Mouse (Mus musculus): ENCODE data around the gene Adamts7. TPM values are rescaled to one million over a fixed set of nuclear protein-coding genes. Genes with fewer than 3 reads are reported as not detected.

Adamts7 gene
- polyA plus RNA-seq, 1 experiment = 9.8 TPM

DNA sequence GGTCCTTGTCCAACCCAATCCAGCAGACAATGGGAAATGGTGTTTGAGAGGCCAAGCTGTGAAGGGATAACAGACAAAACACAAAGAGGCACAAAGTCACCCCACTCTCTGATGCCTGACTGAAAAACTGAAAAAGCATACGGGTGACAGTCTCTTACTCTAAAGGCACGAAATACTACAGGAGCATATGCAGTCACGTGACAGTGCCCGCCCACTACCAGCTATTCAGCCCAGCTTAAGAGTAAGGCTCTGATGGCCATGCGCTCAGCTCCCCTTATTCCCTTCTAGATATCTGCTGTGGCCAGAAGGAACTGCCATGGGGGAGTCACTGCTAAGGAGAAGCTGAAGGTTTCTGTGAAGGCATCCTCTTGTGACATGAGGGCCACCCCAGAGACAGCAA lies 82.9 kb downstream of the Adamts7 start:
- TF ChIP-seq CEBPB (IDR thresholded peaks at IDR 0.05; ENCODE audit: low read depth) = no peak
- no peak for TF ChIP-seq CTCF (IDR thresholded peaks at IDR 0.05; ENCODE audit: control insufficient read depth, insufficient read depth, insufficient read length)
- no peak for TF ChIP-seq FOSL1 (IDR thresholded peaks at IDR 0.05; ENCODE audit: insufficient read depth, low read length, poor library complexity, severe bottlenecking)
- TF ChIP-seq USF1 (IDR thresholded peaks at IDR 0.05; ENCODE audit: low read depth) = no peak
- no peak for TF ChIP-seq MAX (IDR thresholded peaks at IDR 0.05)
- TF ChIP-seq MYOD1 (IDR thresholded peaks at IDR 0.05; ENCODE audit: control insufficient read depth, insufficient read length, low read depth) = no peak
- TF ChIP-seq MYOG (IDR thresholded peaks at IDR 0.05; ENCODE audit: control insufficient read depth, extremely low read depth, insufficient read length) = no peak
- no peak overlapping the region for H3ac ChIP-seq (ENCODE audit: control insufficient read depth, insufficient read length, low read depth)
- no peaks in the 10 kb centered on the region for H3K79me2 ChIP-seq (ENCODE audit: control insufficient read depth, insufficient read depth)
- H3K4me3 ChIP-seq (ENCODE audit: insufficient read depth, poor library complexity, severe bottlenecking) = no peak overlapping the region
- no peaks in the 10 kb centered on the region for H3K79me3 ChIP-seq (ENCODE audit: low read depth)
- no peaks in the 10 kb centered on the region for H3K27me3 ChIP-seq (ENCODE audit: control insufficient read depth, insufficient read depth, insufficient read length)
- H3K36me3 ChIP-seq (ENCODE audit: control insufficient read depth, insufficient read depth) = no peaks in the 10 kb centered on the region

DNA sequence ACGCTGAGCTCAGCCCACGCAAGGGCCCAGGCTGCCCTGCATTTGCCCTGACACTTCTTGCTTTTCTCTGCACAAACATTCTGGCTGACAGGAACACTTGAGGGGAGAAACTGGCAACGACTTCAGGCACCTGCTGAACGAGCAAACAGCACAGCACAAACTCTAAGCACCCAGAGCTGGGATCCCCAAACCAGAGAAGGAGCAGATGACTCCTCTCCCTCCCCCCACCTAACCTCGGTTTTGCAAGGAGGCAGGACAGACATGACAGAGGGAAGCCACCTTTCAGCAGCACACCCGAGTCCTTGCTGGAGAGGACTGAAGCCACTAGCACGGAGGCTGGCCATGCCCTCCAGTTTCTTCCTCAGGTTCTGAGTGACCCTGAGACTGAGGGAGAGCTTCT lies 84.4 kb downstream of the Adamts7 start:
- Histone ChIP-seq H3K27me3 (ENCODE audit: control insufficient read depth, insufficient read depth, insufficient read length) (no peaks in the 10 kb centered on the region), H3ac (ENCODE audit: control insufficient read depth, insufficient read length, low read depth) (no peak overlapping the region), H3K36me3 (ENCODE audit: control insufficient read depth, insufficient read depth) (no peaks in the 10 kb centered on the region), H3K4me3 (ENCODE audit: insufficient read depth, poor library complexity, severe bottlenecking) (no peak overlapping the region), H3K79me2 (ENCODE audit: control insufficient read depth, insufficient read depth) (no peaks in the 10 kb centered on the region), H3K79me3 (ENCODE audit: low read depth) (no peaks in the 10 kb centered on the region)
- TF ChIP-seq MAX (IDR thresholded peaks at IDR 0.05) = no peak
- no peak for TF ChIP-seq CEBPB (IDR thresholded peaks at IDR 0.05; ENCODE audit: low read depth)
- TF ChIP-seq USF1 (IDR thresholded peaks at IDR 0.05; ENCODE audit: low read depth) = no peak
- TF ChIP-seq MYOD1 (IDR thresholded peaks at IDR 0.05; ENCODE audit: control insufficient read depth, insufficient read length, low read depth) = no peak
- no peak for TF ChIP-seq CTCF (IDR thresholded peaks at IDR 0.05; ENCODE audit: control insufficient read depth, insufficient read depth, insufficient read length)
- no peak for TF ChIP-seq MYOG (IDR thresholded peaks at IDR 0.05; ENCODE audit: control insufficient read depth, extremely low read depth, insufficient read length)
- no peak for TF ChIP-seq FOSL1 (IDR thresholded peaks at IDR 0.05; ENCODE audit: insufficient read depth, low read length, poor library complexity, severe bottlenecking)

DNA sequence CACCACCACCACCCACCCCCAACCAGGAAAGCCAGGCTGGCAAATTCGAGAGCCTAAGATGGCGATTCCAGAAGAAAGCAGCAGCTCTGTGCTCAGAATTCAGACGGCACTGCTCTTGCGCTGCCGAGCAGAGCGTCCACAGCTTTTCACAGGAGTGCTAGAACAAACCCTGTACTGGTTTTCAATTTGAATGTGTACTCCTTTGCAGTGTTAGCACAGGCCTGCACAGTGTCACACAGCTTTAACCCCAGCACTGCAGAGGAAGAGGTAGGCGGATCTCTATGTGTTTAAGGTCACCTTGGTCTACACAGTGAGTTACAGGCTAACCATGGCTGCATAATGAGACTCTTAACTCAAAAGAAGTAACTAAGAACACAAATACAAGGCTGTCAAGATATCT lies 85.5 kb downstream of the Adamts7 start:
- no peak for TF ChIP-seq FOSL1 (IDR thresholded peaks at IDR 0.05; ENCODE audit: insufficient read depth, low read length, poor library complexity, severe bottlenecking)
- no peak for TF ChIP-seq MAX (IDR thresholded peaks at IDR 0.05)
- no peak for TF ChIP-seq MYOG (IDR thresholded peaks at IDR 0.05; ENCODE audit: control insufficient read depth, extremely low read depth, insufficient read length)
- TF ChIP-seq CEBPB (IDR thresholded peaks at IDR 0.05; ENCODE audit: low read depth) = no peak
- TF ChIP-seq USF1 (IDR thresholded peaks at IDR 0.05; ENCODE audit: low read depth) = no peak
- TF ChIP-seq CTCF (IDR thresholded peaks at IDR 0.05; ENCODE audit: control insufficient read depth, insufficient read depth, insufficient read length) = no peak
- TF ChIP-seq MYOD1 (IDR thresholded peaks at IDR 0.05; ENCODE audit: control insufficient read depth, insufficient read length, low read depth) = no peak
- H3ac ChIP-seq (ENCODE audit: control insufficient read depth, insufficient read length, low read depth) = no peak overlapping the region
- no peaks in the 10 kb centered on the region for H3K79me2 ChIP-seq (ENCODE audit: control insufficient read depth, insufficient read depth)
- no peaks in the 10 kb centered on the region for H3K27me3 ChIP-seq (ENCODE audit: control insufficient read depth, insufficient read depth, insufficient read length)
- no peak overlapping the region for H3K4me3 ChIP-seq (ENCODE audit: insufficient read depth, poor library complexity, severe bottlenecking)
- no peaks in the 10 kb centered on the region for H3K36me3 ChIP-seq (ENCODE audit: control insufficient read depth, insufficient read depth)
- no peaks in the 10 kb centered on the region for H3K79me3 ChIP-seq (ENCODE audit: low read depth)

DNA sequence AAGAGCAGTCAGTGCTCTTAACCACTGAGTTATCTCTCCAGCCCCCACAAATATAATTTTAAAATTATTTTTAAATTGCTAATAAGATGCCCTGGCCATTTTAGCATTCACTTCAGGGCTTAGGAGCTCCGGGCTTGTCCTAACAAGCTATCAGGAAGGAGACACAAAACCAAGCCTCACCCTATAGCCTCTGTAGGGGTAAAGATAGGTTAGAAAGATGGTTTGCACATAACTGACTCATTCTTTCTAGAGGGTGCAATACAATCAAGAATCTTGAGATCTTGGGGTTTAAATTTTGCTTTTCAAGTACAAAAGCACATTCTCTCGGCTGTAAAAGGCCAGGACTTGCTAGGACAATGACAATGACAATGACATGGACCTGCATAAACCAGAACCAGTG lies 86.2 kb downstream of the Adamts7 start:
- H3K36me3 ChIP-seq (ENCODE audit: control insufficient read depth, insufficient read depth) = no peaks in the 10 kb centered on the region
- no peak for TF ChIP-seq CTCF (IDR thresholded peaks at IDR 0.05; ENCODE audit: control insufficient read depth, insufficient read depth, insufficient read length)
- TF ChIP-seq FOSL1 (IDR thresholded peaks at IDR 0.05; ENCODE audit: insufficient read depth, low read length, poor library complexity, severe bottlenecking) = no peak
- TF ChIP-seq MYOG (IDR thresholded peaks at IDR 0.05; ENCODE audit: control insufficient read depth, extremely low read depth, insufficient read length) = no peak
- TF ChIP-seq CEBPB (IDR thresholded peaks at IDR 0.05; ENCODE audit: low read depth) = no peak
- no peak for TF ChIP-seq MAX (IDR thresholded peaks at IDR 0.05)
- no peak for TF ChIP-seq USF1 (IDR thresholded peaks at IDR 0.05; ENCODE audit: low read depth)
- no peak for TF ChIP-seq MYOD1 (IDR thresholded peaks at IDR 0.05; ENCODE audit: control insufficient read depth, insufficient read length, low read depth)
- no peaks in the 10 kb centered on the region for H3K27me3 ChIP-seq (ENCODE audit: control insufficient read depth, insufficient read depth, insufficient read length)
- H3ac ChIP-seq (ENCODE audit: control insufficient read depth, insufficient read length, low read depth) = no peak overlapping the region
- H3K79me2 ChIP-seq (ENCODE audit: control insufficient read depth, insufficient read depth) = no peaks in the 10 kb centered on the region
- H3K4me3 ChIP-seq (ENCODE audit: insufficient read depth, poor library complexity, severe bottlenecking) = no peak overlapping the region
- H3K79me3 ChIP-seq (ENCODE audit: low read depth) = no peaks in the 10 kb centered on the region

DNA sequence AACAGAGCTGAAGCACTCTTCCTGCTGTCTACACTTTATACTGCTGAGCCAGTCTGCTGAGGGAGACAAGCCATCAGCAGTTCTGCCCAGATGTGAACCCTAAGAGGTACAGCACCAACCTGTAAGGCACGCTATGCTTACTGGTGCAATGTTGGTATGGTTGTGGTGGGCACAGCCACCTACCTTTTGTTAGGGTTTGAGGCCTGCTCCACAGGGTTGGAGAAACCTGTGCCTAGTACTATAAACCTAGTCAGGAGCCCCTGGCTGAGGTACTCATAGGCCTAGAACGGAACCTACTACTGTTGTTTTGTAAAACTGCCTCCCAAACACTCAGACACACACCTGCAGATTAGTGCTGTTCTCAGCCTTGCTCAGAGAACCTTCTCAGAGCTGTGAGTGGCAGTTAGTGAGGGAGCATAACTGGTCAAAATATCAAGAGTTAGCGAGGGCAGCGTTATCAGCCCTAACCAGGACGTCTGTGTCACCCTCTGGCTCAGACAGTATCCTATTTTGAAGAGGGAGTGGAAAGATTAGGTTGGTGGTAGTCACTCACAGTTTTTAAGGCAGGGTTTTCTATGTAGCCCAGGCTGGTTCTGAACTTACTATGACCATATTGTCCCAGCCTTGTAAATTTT lies 87.4 kb downstream of the Adamts7 start:
- H3K36me3 ChIP-seq (ENCODE audit: control insufficient read depth, insufficient read depth) = no peaks in the 10 kb centered on the region
- no peak overlapping the region for H3ac ChIP-seq (ENCODE audit: control insufficient read depth, insufficient read length, low read depth)
- no peaks in the 10 kb centered on the region for H3K27me3 ChIP-seq (ENCODE audit: control insufficient read depth, insufficient read depth, insufficient read length)
- no peak overlapping the region for H3K4me3 ChIP-seq (ENCODE audit: insufficient read depth, poor library complexity, severe bottlenecking)
- H3K79me3 ChIP-seq (ENCODE audit: low read depth) = no peaks in the 10 kb centered on the region
- H3K79me2 ChIP-seq (ENCODE audit: control insufficient read depth, insufficient read depth) = no peaks in the 10 kb centered on the region
- no peak for TF ChIP-seq USF1 (IDR thresholded peaks at IDR 0.05; ENCODE audit: low read depth)
- TF ChIP-seq MYOD1 (IDR thresholded peaks at IDR 0.05; ENCODE audit: control insufficient read depth, insufficient read length, low read depth) = no peak
- TF ChIP-seq MYOG (IDR thresholded peaks at IDR 0.05; ENCODE audit: control insufficient read depth, extremely low read depth, insufficient read length) = no peak
- no peak for TF ChIP-seq MAX (IDR thresholded peaks at IDR 0.05)
- TF ChIP-seq CEBPB (IDR thresholded peaks at IDR 0.05; ENCODE audit: low read depth) = no peak
- TF ChIP-seq FOSL1 (IDR thresholded peaks at IDR 0.05; ENCODE audit: insufficient read depth, low read length, poor library complexity, severe bottlenecking) = no peak
- TF ChIP-seq CTCF (IDR thresholded peaks at IDR 0.05; ENCODE audit: control insufficient read depth, insufficient read depth, insufficient read length) = no peak

Measured in C2C12 (cell line).